Mouse (Mus musculus): ENCODE results near the gene Sez6l2.

The Sez6l2 gene

GRCm38 (mm10) chr7:126959780-126960179 is 9.4 kb downstream of the Sez6l2 start:
- DNase-seq (ENCODE audit: low read depth in 2 of 2, low spot score in 2 of 2) = no peak

GRCm38 (mm10) chr7:126961095-126961494 is 10.7 kb downstream of the Sez6l2 start:
- no peak for DNase-seq (ENCODE audit: low read depth in 2 of 2, low spot score in 2 of 2)

- no peak for DNase-seq (ENCODE audit: low read depth in 2 of 2, low spot score in 2 of 2)
Observed at GRCm38 (mm10) chr7:126961965-126962364, 11.6 kb downstream of the Sez6l2 start.

GRCm38 (mm10) chr7:126963548-126964286 is 13.4 kb downstream of the Sez6l2 start:
- no peak for DNase-seq (ENCODE audit: low read depth in 2 of 2, low spot score in 2 of 2)

GRCm38 (mm10) chr7:126965568-126965967 is 15.2 kb downstream of the Sez6l2 start:
- DNase-seq (ENCODE audit: low read depth in 2 of 2, low spot score in 2 of 2) = no peak

GRCm38 (mm10) chr7:126967361-126967760 is 17.0 kb downstream of the Sez6l2 start:
- no peak for DNase-seq (ENCODE audit: low read depth in 2 of 2, low spot score in 2 of 2)

GRCm38 (mm10) chr7:126975493-126975892 is 25.1 kb downstream of the Sez6l2 start:
- no peak for DNase-seq (ENCODE audit: low read depth in 2 of 2, low spot score in 2 of 2)

- no peak for DNase-seq (ENCODE audit: low read depth in 2 of 2, low spot score in 2 of 2)
Observed at GRCm38 (mm10) chr7:126975893-126975949, 25.4 kb downstream of the Sez6l2 start, which contains the start of gene Cdipt. Cdipt (plus strand) TSS chr7:126975914.

GRCm38 (mm10) chr7:126975950-126976866 is 25.8 kb downstream of the Sez6l2 start, which contains the start of gene Cdiptos:
Cdiptos (minus strand) TSS chr7:126976098.
- DNase-seq (ENCODE audit: low read depth in 2 of 2, low spot score in 2 of 2) = peak; percentile 94 to 96

- DNase-seq (ENCODE audit: low read depth in 2 of 2, low spot score in 2 of 2) = no peak
Observed at GRCm38 (mm10) chr7:126976878-126977459, 26.6 kb downstream of the Sez6l2 start.

- peak; percentile 11 to 30 for DNase-seq (ENCODE audit: low read depth in 2 of 2, low spot score in 2 of 2)
Observed at GRCm38 (mm10) chr7:126978841-126979240, 28.5 kb downstream of the Sez6l2 start.

GRCm38 (mm10) chr7:126981601-126982000 is 31.2 kb downstream of the Sez6l2 start:
- no peak for DNase-seq (ENCODE audit: low read depth in 2 of 2, low spot score in 2 of 2)

GRCm38 (mm10) chr7:126982054-126982453 is 31.7 kb downstream of the Sez6l2 start:
- no peak for DNase-seq (ENCODE audit: low read depth in 2 of 2, low spot score in 2 of 2)

GRCm38 (mm10) chr7:126983113-126983512 is 32.8 kb downstream of the Sez6l2 start:
- no peak for DNase-seq (ENCODE audit: low read depth in 2 of 2, low spot score in 2 of 2)

GRCm38 (mm10) chr7:126984667-126985444 is 34.5 kb downstream of the Sez6l2 start:
- DNase-seq (ENCODE audit: low read depth in 2 of 2, low spot score in 2 of 2) = no peak

- no peak for DNase-seq (ENCODE audit: low read depth in 2 of 2, low spot score in 2 of 2)
Observed at GRCm38 (mm10) chr7:126986319-126986718, 36.0 kb downstream of the Sez6l2 start.

GRCm38 (mm10) chr7:126988816-126989215 is 38.5 kb downstream of the Sez6l2 start:
- no peak for DNase-seq (ENCODE audit: low read depth in 2 of 2, low spot score in 2 of 2)

GRCm38 (mm10) chr7:126996449-126996848 is 46.1 kb downstream of the Sez6l2 start:
- no peak for DNase-seq (ENCODE audit: low read depth in 2 of 2, low spot score in 2 of 2)

GRCm38 (mm10) chr7:126999568-126999967 is 49.2 kb downstream of the Sez6l2 start:
- peak; percentile 44 to 59 for DNase-seq (ENCODE audit: low read depth in 2 of 2, low spot score in 2 of 2)

GRCm38 (mm10) chr7:127003620-127004019 is 53.3 kb downstream of the Sez6l2 start:
- no peak for DNase-seq (ENCODE audit: low read depth in 2 of 2, low spot score in 2 of 2)

GRCm38 (mm10) chr7:127004122-127004875 is 53.9 kb downstream of the Sez6l2 start:
- no peak for DNase-seq (ENCODE audit: low read depth in 2 of 2, low spot score in 2 of 2)

Measured in CD8-positive naive resting alpha-beta T cell, adult 2 months (primary cell).